Comparison of ENCODE assay signal across 16 mouse cellular contexts in the genomic region with DNA sequence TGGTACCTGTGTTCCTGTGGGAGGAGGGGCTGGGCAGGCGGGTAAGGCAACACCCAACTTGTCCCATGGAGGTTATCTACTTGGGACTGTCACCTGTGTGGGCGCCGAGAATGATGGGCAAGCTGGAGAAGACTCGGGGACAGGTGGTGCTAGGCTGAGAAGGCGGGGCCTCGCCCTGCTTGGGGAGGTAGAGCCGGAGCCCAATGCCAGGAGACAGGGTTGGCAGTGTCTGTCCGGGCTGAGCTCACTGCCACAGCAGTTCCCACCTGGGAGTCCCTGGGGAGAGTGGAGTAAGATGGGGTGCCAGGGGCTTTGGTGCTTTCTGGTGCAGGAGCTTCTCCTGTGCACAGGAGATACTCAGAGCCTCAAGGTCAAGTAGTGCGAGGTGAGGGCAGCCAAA. TPM values are rescaled to one million over a fixed set of nuclear protein-coding genes. Genes with fewer than 3 reads are reported as not detected.
A peak's percentile ranks its signal among the peaks of the same experiment; 100 is the strongest.
DNase-seq lines count a peak whose midpoint lies in the region; ATAC-seq and TF ChIP-seq lines count a peak whose summit lies in the region.
"Had no signal": no experiment of that assay in that cellular context is flagged by ENCODE, and none has a peak within 500 bp of the region (broad histone marks: within the 10 kb centered on the region; RNA-seq: fewer than 3 reads in every experiment).

No protein-coding gene starts in this region.

- no peak overlapping the region for H3K9ac ChIP-seq in heart, embryonic 16.5 days (ENCODE audit: low read length)
- H3K9ac ChIP-seq in heart, embryonic 11.5 days (ENCODE audit: low read depth, low read length): no peak overlapping the region
- H3K9ac ChIP-seq: forebrain, postnatal 0 days; hindbrain, embryonic 15.5 days; limb, embryonic 12.5 days had no signal

- peaks cover 14% of the 10 kb centered on the region for H3K4me1 ChIP-seq in heart, embryonic 16.5 days (ENCODE audit: control insufficient read depth, insufficient read depth, low read length)
- H3K4me1 ChIP-seq in heart, embryonic 11.5 days (ENCODE audit: control insufficient read depth, insufficient read depth, low read length): peaks cover 10% of the 10 kb centered on the region
- peaks cover 76% of the 10 kb centered on the region for H3K4me1 ChIP-seq in E14TG2a.4 (replicated peaks; ENCODE audit: low read depth, low read length)
- peaks cover 11% of the 10 kb centered on the region for H3K4me1 ChIP-seq in forebrain, embryonic 10.5 days
- H3K4me1 ChIP-seq: hindbrain, embryonic 15.5 days; limb, embryonic 12.5 days had no signal

- peaks cover 25% of the 10 kb centered on the region for H3K36me3 ChIP-seq in heart, embryonic 16.5 days (ENCODE audit: control insufficient read depth, insufficient read depth)
- peaks cover 20% of the 10 kb centered on the region for H3K36me3 ChIP-seq in heart, embryonic 11.5 days (ENCODE audit: control insufficient read depth, insufficient read depth, low read length)
- peaks cover 57% of the 10 kb centered on the region for H3K36me3 ChIP-seq in E14TG2a.4 (ENCODE audit: insufficient read depth, low read length)
- H3K36me3 ChIP-seq in forebrain, embryonic 10.5 days (replicated peaks): peaks cover 73% of the 10 kb centered on the region

- intact Hi-C loops in left cerebral cortex, postnatal 25 days (cut with DNase I): no loop called here

- no peak for TF ChIP-seq CTCF in E14TG2a.4 (conservative IDR thresholded peaks at IDR 0.05; ENCODE audit: low read length)

- ATAC-seq in cerebellum, adult (ENCODE audit: insufficient number of reproducible peaks, low FRiP score, low TSS enrichment): peak; percentile 68; the same call in 1 of the 2 replicates
- no peak; the same call in 1 of the 2 replicates for ATAC-seq in heart, embryonic 16.5 days (replicated peaks; ENCODE audit: extremely low read depth, insufficient read depth, low FRiP score)
- no peak for ATAC-seq in heart, embryonic 11.5 days (replicated peaks; ENCODE audit: insufficient number of reproducible peaks, low FRiP score, low TSS enrichment)
- ATAC-seq: forebrain, postnatal 0 days; midbrain, embryonic 16.5 days had no signal

- H3K4me3 ChIP-seq in heart, embryonic 16.5 days (ENCODE audit: low read length): no peak overlapping the region
- H3K4me3 ChIP-seq in heart, embryonic 11.5 days (ENCODE audit: low read depth, low read length): no peak overlapping the region
- H3K4me3 ChIP-seq in E14TG2a.4 (replicated peaks; ENCODE audit: low read length): peak overlapping the region; percentile 10; the same call in 1 of the 2 replicates
- no peak overlapping the region for H3K4me3 ChIP-seq in forebrain, embryonic 10.5 days
- H3K4me3 ChIP-seq: hindbrain, embryonic 15.5 days; limb, embryonic 12.5 days had no signal

- DNase-seq in cerebellum, postnatal 4 days (ENCODE audit: low spot score in 2 of 2): no peak
- DNase-seq in cerebellum, adult 8-10 months: peak; percentile 67
- no peak for DNase-seq in left cerebral cortex, postnatal 25 days (ENCODE audit: low spot score in 2 of 2)
- DNase-seq in forebrain, embryonic 10.5 days (ENCODE audit: extremely low spot score, low spot score): no peak
- DNase-seq: forebrain, postnatal 0 days; kidney, postnatal 4 days; lung, adult 2 months; thymus, postnatal 4 days had no signal

- 0 out of 2 replicates have a peak overlapping the region, but pooled peaks have one; percentile 9 for H3K27ac ChIP-seq in heart, embryonic 16.5 days (ENCODE audit: low read length)
- H3K27ac ChIP-seq in heart, embryonic 11.5 days (ENCODE audit: low read depth, low read length): no peak overlapping the region
- no peak overlapping the region for H3K27ac ChIP-seq in forebrain, embryonic 10.5 days
- H3K27ac ChIP-seq: hindbrain, embryonic 15.5 days; limb, embryonic 12.5 days; macrophage had no signal

- H3K9me3 ChIP-seq in heart, embryonic 16.5 days (replicated peaks; ENCODE audit: control insufficient read depth, low read length): no peaks in the 10 kb centered on the region
- H3K9me3 ChIP-seq in heart, embryonic 11.5 days (replicated peaks; ENCODE audit: control insufficient read depth, low read length): no peaks in the 10 kb centered on the region
- no peaks in the 10 kb centered on the region for H3K9me3 ChIP-seq in E14TG2a.4 (ENCODE audit: low read length)
- H3K9me3 ChIP-seq in forebrain, embryonic 10.5 days: no peaks in the 10 kb centered on the region
- H3K9me3 ChIP-seq: hindbrain, embryonic 15.5 days; limb, embryonic 12.5 days had no signal

- no peak overlapping the region for H3K4me2 ChIP-seq in heart, embryonic 16.5 days (ENCODE audit: low read depth, low read length)
- H3K4me2 ChIP-seq in heart, embryonic 11.5 days: no peak overlapping the region
- H3K4me2 ChIP-seq: hindbrain, embryonic 15.5 days; limb, embryonic 12.5 days had no signal

- 76% methylated on average over 9 of the region's 9 CpGs for WGBS in heart, embryonic 16.5 days
- 78% methylated on average over 9 of the region's 9 CpGs for whole genome bisulfite sequencing in heart, embryonic 11.5 days (ENCODE audit: insufficient replicate concordance)
- WGBS in forebrain, embryonic 10.5 days: 86% methylated on average over 9 of the region's 9 CpGs

- H3K27me3 ChIP-seq in heart, embryonic 16.5 days (ENCODE audit: control insufficient read depth, insufficient read depth, low read length): no peaks in the 10 kb centered on the region
- no peaks in the 10 kb centered on the region for H3K27me3 ChIP-seq in heart, embryonic 11.5 days (ENCODE audit: control insufficient read depth, insufficient read depth, low read length)
- H3K27me3 ChIP-seq in E14TG2a.4 (ENCODE audit: insufficient read depth, low read length): no peaks in the 10 kb centered on the region
- no peaks in the 10 kb centered on the region for H3K27me3 ChIP-seq in forebrain, embryonic 10.5 days (ENCODE audit: poor library complexity, severe bottlenecking)
- H3K27me3 ChIP-seq: hindbrain, embryonic 15.5 days; limb, embryonic 12.5 days had no signal

RNA-seq across cellular contexts. Expression of gene Tob2, which starts 9.5 kb away (rescaled TPM):
- polyA plus RNA-seq in heart, embryonic 16.5 days (2015; fragmentation: Nextera tagmentation; extraction: Ambion mirVana): 17.5 and 17.8 TPM in 2 replicates
- polyA plus RNA-seq in heart, embryonic 11.5 days (2014; fragmentation: Nextera tagmentation; extraction: Ambion mirVana): 9.9 and 12.1 TPM in 2 replicates
- 10 to 100 TPM; 25.5 to 27.2 TPM for total RNA-seq in left cerebral cortex, postnatal 25 days (2021)
- 20.1 and 20.3 TPM in 2 replicates for polyA plus RNA-seq in forebrain, embryonic 10.5 days (2016; fragmentation: Nextera tagmentation; extraction: Ambion mirVana)

RNA-seq across cellular contexts. Expression of gene Phf5a, which starts 22.6 kb away (rescaled TPM):
- polyA plus RNA-seq in heart, embryonic 16.5 days (2015; fragmentation: Nextera tagmentation; extraction: Ambion mirVana): 98.6 and 103 TPM in 2 replicates
- 119 and 131 TPM in 2 replicates for polyA plus RNA-seq in heart, embryonic 11.5 days (2014; fragmentation: Nextera tagmentation; extraction: Ambion mirVana)
- total RNA-seq in left cerebral cortex, postnatal 25 days (2021): 10 to 100 TPM; 33.7 to 34.7 TPM
- polyA plus RNA-seq in forebrain, embryonic 10.5 days (2016; fragmentation: Nextera tagmentation; extraction: Ambion mirVana): 255 and 271 TPM in 2 replicates

RNA-seq across cellular contexts. Expression of gene Aco2, which starts 23.0 kb away (rescaled TPM):
- polyA plus RNA-seq in heart, embryonic 16.5 days (2015; fragmentation: Nextera tagmentation; extraction: Ambion mirVana): 769 and 804 TPM in 2 replicates
- 398 and 483 TPM in 2 replicates for polyA plus RNA-seq in heart, embryonic 11.5 days (2014; fragmentation: Nextera tagmentation; extraction: Ambion mirVana)
- total RNA-seq in left cerebral cortex, postnatal 25 days (2021): 100 to 1,000 TPM; 423 to 442 TPM
- 147 and 148 TPM in 2 replicates for polyA plus RNA-seq in forebrain, embryonic 10.5 days (2016; fragmentation: Nextera tagmentation; extraction: Ambion mirVana)

RNA-seq across cellular contexts. Expression of gene Tef, which starts 46.9 kb away (rescaled TPM):
- polyA plus RNA-seq in heart, embryonic 16.5 days (2015; fragmentation: Nextera tagmentation; extraction: Ambion mirVana): 23.2 and 25.1 TPM in 2 replicates
- polyA plus RNA-seq in heart, embryonic 11.5 days (2014; fragmentation: Nextera tagmentation; extraction: Ambion mirVana): 15.0 and 16.3 TPM in 2 replicates
- 100 to 1,000 TPM; 220 to 246 TPM for total RNA-seq in left cerebral cortex, postnatal 25 days (2021)
- 13.5 and 13.7 TPM in 2 replicates for polyA plus RNA-seq in forebrain, embryonic 10.5 days (2016; fragmentation: Nextera tagmentation; extraction: Ambion mirVana)
